Mouse (Mus musculus) spleen, adult 18-20 months (tissue): ENCODE results near the gene Srl.
"Not testable (repeated sequence)": the region's sequence is repeated elsewhere in the genome, so short reads cannot be mapped to it uniquely, and the experiment has no call there.

Source experiments
- DNase-seq, 2 experiments: peaks; one replicate each; pipeline ENCODE4 v3.0.0; 2022; ENCODE audit warnings: mixed read lengths in 2 of 2

Gene Srl

DNA sequence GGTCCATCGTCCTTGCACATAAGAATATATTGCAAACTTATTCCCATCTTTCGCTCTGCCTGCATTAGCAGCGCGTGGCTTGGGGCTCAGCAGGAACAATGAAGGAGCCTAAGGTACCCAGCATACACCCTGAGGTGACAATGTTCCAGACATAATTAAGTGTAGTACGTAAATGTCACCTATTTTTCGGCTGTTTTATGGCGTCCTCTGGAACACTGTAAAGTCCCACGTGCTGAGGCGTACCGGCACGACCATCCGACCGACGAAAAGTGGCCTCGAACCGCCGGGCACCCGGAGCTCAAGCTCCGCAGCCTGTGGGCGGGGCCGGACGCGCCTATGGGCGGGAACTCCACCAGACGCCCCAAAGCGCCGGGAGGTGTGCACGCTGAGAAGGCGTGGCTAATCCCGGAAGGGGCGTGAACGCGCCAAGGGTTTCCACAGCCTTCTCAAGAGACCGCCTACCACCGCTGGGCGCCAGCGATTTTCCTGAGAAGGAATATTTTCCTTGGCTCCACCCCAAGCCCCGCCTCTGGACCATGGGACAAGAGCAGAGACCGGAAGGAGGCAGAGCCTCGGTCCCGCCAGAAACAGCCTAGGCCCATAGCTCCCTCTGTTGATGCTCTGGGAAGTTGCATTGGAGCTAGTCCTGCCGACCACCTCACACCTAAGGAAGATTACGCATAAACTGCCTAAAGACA, at the start of gene Srl:
TSS of gene Srl (minus strand) at position 316 of the 698 bp plus-strand sequence.
- DNase-seq = peak; percentile 92 to 97

DNA sequence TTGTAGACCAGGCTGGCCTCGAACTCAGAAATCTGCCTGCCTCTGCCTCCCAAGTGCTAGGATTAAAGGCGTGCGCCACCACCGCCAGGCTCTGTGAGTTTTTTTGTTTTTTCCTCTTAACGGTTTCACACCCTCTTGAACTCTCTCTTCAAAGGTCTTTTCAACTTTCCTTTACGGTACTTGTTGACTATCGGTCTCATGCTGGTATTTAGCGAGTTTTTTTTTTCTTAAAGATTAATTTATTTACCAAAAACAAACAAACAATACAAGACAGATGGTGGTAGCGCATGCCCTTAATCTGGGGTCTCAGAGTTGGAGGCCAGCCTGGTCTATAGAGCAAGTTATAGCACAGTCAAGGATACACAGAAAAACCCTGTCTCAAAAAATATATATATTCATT, 48.6 kb upstream of the Srl start:
- no peak for DNase-seq

DNA sequence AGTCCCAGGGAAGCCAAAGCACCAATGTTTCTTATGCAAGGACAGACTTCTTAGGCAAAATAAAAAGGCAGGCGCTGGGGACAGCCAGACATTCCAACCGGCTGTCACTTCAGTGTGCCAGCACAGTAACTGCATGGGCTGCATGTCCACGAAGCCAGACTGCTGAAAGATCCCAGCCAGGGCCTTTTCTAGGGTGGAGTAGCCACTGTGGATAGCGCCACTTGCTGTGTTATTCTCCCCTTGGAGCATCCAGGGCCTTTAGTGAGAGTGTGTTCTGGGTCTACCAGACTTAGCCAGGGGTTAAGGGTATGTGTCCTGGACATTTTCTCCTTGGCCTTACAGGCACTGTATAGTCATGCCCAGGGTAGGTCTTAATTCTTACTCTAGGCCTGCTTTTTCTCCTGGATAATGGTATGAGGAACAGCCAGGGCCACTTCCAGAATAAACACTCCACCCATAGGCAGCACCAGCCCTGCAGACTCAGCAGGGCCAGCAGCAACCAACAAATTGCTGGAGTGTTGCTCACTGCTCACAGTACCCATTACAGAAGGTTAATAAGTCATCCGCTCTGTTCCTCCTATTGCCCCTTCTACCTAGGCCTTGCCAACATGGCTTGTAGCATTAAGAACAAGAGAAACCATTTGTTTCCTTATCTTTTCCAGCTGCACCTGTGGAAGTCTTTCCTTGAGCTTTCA, 46.0 kb upstream of the Srl start:
- DNase-seq = no peak

DNA sequence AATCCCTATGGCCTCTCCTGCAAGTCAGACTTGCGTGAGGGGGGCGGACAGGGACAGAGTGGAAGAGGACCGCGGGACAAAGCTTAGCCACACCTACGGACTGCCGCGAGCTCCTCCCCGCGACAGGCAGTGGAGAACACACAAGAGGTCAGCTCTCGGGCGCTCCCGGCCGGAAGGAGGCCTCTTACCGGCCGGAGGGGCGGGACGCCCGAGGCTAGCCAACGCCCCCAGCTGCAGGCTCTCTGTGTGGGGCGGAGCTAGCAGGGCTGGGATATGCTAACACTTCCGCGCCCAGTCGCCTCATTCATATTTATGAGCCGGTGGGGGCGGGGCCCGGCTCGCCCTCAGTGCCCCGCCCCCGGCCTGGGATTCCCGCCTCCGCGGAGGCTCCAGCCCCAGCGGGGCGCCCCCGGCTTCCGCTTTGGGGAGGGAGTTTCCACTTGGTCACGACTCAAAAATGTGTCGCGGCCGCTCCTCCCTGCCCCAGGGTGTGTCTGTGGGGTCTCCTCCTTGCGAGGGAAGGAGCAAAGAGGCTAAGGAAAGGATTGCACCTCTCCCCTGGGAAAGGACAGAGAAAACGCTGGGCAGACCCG, 45.0 kb upstream of the Srl start:
- peak; percentile 96 for DNase-seq

DNA sequence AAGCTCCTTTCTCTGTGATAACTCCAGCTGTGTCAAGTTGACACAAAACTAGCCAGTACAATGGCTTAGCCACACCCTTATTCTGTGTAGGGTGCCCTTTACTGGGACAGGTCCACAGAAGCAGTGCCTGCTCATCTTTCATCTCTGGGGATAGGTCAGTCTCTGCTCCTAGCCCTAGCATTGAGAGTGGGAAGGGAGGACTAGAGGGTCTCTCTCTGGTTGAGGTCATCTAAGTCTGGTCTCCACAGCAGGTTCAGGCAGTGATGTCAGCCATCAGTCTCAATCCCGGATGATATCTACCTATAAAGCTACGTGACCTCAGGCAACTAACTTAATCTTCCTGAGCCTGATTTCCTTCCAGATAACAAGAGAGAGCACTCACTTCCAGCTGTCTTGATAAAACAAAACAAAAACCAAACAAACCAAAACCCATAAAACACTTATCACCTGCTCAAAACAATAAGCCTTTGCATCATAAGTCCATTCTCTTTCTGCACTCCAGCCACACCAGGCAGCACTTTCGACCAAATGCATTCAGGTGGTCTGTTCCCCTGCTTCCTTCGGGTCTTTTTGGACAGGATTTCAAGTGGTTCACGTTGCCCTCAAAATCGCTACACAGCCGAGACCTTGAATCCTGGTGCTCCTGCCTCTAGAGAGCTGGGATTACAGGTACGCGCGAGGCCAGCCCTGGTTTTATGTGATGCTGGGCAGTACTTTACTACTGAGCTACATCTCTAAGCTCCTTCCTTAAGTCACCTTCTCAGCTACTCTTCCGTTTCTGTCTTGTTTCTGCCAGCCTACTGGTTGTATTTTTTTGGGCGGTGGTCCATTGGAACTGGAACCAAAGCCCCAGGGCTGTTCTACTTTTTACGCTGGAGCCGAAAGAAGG, 44.3 kb upstream of the Srl start:
- no peak for DNase-seq

DNA sequence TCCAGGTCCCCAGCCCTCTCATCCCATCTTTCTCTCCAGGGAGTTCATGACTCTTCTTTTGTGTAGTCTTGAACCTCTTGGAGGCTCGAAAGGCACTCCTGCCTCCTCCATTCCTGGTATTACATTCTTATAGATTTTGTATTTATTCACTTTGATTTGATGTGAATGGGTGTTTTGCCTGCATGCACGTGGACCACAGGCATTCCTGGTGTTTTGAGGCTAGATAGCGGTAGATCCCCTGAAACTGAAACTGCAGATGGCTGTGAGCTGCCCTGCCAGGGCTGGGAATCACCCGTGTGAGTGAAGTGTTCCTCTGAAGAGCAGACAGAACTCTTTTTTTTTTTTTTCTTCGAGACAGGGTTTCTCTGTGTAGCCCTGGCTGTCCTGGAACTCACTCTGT, 42.8 kb upstream of the Srl start:
- no peak for DNase-seq

DNA sequence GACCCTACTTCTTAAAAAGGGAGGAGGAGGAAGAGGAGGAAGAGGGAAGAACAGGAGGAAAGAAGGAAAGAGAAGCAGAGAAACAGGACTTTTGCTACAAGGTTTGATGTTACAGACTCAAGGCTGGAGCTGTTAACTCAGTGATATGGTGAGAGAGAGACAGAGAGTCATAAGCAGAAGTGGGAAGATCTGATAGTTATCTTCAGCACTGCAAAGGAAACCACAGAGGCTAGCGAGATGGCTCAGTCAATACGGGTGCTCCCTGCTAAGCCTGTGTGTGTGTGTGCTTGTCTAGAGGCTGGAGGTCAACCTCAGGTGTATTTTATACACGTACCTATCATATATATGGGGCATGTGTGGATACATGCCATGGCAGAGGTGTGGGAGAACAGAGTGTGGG, 42.2 kb upstream of the Srl start:
- DNase-seq = peak in 1 of 2 experiments; percentile 32

DNA sequence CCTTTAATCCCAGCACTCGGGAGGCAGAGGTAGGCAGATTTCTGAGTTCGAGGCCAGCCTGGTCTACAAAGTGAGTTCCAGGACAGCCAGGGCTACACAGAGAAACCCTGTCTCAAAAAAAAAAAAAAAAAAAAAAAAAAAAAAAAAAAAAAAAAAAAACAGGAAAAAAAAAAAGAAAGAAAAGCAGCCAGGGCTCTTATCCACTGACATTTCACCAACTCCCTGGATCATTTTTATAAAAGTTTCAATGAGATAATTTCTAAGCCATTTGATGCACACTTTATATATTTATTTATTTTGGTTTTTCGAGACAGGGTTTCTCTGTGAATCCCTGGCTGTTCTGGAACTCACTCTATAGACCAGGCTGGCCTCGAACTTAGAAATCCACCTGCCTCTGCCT, 39.6 kb upstream of the Srl start:
- not testable (repeated sequence) for DNase-seq

DNA sequence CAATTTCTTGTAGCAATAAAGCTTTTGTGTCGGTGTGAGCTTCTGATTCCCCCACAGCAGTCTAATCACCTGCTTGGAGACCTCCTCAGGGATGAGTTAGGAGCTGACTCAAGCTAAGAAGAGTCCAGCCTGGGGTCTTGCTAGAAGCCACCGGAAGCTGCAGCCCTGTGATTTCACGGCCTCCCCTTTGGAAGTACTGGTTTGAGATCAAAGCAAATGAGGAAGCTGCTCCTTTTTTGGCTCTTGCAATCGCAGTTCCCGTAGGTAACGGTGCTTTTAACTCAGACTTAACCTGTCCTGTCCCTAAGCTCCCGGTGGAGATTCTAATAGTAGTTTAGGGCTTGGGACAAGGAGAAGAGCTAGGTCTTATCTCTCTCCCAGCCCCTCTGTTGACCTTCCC, 37.0 kb upstream of the Srl start:
- no peak for DNase-seq

DNA sequence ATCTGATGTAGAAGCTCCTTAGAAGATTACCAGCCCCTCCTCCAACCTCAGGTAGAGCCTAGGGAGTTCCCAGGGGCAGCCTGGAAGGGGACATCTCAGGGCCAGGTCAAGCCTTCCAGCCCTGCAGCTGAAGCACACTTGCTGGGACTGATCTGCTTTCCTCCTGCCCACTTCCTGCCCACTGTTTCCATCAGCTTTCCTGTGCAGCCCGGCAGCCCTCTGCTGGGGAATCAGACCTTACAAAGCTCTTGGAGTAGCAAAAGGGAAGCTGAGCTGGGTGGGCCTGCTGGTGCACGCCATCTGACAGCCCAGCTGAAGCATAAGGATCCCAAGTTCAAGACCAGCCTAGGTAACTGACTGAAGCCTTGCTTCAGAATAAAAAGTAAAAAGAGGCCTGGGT, 35.3 kb upstream of the Srl start:
- DNase-seq = no peak

DNA sequence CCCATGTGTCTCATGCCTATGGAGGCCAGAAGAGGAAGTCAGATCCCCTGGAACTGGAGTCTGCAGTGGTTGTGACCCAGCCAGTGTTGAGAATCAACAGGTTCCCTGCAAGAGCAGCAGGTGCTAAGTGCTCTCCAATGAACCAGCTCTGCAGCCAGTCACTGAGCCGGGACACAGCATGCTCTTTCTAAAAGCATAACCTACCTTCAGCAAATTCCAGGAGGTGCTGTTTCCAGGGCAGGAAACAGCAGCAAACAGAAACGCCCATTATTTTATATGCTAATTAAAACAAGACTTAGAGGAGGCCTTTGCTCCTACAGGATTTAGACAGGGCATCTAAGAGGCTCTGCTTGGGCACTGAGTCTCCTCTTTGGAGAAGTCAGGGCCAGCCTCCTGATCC, 34.4 kb upstream of the Srl start:
- DNase-seq = no peak

DNA sequence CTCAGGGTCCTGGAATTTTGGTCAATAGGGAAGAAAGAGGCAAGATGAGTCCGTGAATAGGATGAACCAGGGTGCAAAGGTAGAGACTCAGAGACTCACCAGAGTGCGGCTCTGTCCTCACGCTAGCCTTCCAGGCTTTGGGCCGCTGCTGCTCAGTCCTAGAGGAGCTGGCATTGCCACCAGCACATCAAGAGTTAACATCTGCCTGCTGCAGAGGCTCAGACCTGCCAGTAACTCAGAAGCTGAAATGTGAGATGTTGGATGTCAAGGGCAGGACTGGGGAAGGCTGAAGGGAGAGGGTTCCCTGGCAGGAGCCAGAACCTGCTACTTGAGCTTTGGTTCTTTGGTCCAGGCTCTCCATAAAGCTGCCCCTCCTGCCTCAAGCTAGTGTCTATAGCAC, 29.1 kb upstream of the Srl start:
- no peak for DNase-seq

DNA sequence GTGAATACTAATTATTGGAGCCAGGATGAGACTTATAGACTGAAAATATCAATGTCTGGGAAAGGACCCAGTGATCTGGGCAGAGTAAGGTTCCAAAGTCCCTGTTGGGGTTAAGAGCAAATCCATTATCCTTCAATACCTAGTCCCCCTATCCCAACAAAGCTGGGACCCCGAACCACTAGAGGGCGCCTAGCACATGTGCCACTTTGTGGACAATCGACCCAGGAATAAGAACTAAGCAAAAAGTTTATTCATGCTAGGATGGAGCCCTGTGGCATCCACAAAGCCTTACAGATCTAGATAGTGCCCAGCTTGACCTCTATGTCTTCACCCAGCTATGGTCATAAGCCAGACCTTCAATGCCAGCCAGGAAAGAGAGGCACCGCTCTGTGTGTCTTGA, 26.3 kb upstream of the Srl start:
- DNase-seq = peak; percentile 46 to 83

DNA sequence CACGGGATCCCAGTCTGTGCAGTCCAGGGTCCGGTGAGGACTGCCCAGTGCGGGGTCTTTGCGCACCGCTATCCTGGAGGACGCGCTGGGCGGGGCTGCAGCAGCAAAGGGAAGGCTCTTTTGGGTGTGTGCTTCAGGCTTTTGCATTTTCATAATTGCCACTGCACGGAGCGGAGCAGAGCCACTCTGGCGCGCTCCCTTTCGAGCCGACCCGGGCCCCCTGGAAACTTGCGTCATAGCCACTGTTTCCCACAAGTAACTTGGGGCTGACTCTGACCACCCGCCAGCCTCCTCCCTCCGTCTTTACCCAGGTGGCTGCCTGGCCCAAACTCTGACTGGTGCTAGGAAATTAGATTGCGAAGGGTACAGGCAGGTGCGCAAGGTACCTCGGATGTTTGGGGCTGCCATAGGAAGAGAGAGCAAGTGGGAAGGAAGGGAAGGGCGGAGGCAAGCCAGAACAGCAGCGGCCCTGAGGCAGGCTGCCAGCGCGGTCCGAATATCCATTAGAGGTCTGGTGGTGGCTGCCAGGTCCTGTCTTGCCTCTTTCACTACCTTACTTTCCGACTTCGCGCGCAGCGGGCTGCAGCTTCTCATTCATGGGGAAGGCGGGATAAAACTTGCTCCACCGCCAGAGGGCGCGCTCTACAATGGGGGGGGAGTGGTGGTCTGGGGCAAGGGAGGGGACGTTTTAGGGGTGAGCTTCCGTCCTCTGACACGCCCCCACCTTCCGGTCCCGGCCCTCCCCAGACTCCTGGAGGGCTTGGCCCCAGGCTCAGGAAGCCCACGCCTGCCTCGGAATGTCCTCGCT, 18.7 kb upstream of the Srl start:
- DNase-seq = peak; percentile 49 to 61

DNA sequence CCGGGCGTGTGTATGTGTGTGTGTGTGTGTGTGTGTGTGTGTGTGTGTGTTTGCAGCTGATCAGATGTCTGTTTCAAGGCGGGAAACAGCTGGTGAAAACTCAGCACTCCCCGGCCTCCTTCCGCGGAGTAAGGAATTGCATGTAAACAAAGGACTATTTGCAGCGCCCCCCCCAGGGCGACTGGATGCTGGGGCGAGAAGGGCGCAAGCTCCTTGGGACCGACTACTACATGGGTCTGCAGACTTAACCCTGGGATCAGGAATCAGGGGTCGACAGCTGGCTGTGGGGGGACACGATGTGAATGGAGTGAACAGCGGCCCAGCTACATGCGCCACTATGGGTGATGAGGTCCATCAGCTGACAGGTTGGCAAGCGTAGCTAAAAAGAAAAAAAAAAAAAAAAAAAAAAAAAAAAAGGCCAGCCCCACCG, 18.1 kb upstream of the Srl start, which contains the start of gene Tfap4:
TSS of gene Tfap4 (minus strand) at position 140 of the 430 bp plus-strand sequence.
- peak; percentile 57 to 77 for DNase-seq

DNA sequence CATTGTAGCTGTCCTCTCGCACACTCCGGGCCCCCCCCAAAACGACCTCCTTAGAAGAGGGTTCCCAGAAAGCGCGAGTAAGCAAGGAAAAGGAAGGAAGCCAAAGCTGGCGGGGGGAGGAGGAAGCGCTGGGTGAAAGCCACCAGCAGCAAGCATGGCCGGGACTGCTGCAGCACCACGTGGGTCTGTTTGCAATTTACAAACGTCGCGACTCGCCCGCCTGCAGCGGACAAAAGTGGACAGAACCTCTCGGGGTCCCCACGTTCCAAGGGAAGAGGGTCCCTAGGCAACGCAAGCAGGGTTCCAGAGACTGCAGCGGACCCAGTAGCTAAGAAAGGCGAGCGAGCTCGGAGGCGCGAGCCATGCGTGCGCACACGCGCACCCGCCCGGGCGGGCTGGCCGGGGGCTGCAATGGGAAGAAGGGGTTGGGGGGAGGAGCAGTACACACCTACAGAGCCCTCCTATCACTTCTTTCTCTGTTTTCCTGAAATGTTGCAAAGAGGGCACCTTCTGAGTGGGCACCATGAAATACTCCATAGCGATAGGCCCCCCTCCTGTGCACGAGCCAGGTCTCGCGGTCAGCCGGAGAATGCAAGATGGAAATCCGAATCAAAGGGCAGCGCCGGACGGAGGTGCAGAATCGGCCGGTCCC, 17.5 kb upstream of the Srl start:
- DNase-seq = peak; percentile 51 to 65

DNA sequence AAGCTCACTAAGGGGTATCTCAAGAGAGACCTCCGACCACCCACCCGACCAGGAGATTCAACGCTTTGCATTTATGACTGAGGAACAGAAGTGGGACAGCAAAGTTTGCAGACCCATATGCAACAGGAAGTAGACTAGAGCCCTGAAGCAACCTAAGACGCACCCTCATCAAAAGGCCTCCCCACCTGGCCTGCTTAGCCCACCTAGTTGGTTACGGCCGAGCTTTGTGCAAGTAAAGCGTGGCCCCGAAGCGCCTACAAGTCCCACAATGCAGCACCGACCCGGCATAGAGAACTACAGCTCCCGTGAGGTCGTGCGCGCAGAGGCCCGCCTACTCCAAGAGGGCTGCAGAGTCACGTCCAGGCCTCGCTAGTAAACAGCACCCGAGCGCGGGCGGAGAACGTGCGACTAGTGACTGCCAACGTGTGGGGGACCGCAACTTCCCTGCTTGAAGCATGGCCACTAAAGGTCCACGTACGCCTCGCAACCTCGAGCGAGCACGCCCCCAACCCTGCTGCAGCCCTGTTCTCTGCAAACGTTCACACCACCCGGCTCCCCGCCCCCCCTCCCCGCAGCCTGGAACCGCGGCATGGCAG, 16.9 kb upstream of the Srl start:
- DNase-seq = peak; percentile 83 to 87

DNA sequence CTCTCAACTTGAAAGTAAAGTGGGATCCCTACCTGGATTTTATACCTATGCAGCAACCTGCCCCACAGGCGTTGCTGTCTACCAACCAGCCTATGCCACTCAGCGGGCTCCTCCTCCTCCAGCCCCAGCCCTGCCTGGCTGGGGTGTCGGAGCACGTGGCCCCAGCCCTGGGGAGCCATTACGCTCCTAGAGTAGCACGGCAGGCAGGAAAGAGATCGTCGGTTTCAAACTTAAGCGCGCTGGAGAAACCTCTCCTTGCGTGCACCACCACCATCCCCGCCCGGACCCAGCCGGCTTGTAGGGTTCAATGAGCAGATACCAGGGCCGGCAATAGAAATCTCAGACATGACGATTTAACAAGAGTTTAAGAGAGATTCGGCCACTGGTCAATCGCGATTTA, 16.3 kb upstream of the Srl start:
- DNase-seq = peak; percentile 54 to 58

DNA sequence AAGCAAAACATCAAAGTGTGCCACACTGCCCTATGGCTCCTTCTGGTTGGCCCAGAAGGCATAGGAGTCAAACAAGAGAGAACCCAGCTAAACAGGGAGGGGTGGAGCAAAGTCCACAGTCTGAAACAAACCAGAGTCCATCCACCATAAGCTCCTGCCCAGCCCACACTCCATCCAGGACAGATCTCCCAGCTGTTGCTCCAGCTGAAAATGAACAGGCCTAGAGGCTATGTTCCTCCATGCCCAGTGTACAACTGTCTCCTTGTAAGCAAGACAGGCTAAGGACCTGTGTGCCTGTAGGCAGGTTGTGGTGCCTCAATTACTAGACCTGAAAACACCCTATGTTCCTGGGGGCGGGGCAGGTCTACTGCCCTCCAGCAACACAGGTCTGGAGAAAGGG, 15.5 kb upstream of the Srl start:
- no peak for DNase-seq

DNA sequence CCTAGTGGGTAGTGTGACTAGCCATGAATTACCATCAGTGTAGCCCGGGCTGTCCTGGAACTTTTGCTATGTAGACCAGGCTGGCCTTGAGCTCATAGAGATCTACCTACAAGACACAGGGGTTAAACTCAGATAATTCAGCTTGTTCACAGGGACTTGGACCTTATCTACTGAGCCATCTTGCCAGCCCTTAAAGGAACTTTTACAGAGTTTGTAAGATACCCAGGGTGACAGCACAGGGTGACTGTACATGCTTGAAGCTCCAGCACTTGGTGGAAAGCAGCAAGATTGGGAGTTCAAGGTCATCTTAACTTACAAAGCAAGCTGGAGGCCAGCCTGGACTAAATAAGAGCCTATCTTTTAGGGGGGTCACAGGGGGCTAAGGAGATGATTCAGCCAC, 13.9 kb upstream of the Srl start:
- no peak for DNase-seq
